Mouse (Mus musculus): ENCODE data around the gene AC124502.3. TPM values are rescaled to one million over a fixed set of nuclear protein-coding genes. Genes with fewer than 3 reads are reported as not detected.
A peak's percentile ranks its signal among the peaks of the same experiment; 100 is the strongest.

AC124502.3 gene
- total RNA-seq, 1 experiment from 2014 or later: not detected

DNA sequence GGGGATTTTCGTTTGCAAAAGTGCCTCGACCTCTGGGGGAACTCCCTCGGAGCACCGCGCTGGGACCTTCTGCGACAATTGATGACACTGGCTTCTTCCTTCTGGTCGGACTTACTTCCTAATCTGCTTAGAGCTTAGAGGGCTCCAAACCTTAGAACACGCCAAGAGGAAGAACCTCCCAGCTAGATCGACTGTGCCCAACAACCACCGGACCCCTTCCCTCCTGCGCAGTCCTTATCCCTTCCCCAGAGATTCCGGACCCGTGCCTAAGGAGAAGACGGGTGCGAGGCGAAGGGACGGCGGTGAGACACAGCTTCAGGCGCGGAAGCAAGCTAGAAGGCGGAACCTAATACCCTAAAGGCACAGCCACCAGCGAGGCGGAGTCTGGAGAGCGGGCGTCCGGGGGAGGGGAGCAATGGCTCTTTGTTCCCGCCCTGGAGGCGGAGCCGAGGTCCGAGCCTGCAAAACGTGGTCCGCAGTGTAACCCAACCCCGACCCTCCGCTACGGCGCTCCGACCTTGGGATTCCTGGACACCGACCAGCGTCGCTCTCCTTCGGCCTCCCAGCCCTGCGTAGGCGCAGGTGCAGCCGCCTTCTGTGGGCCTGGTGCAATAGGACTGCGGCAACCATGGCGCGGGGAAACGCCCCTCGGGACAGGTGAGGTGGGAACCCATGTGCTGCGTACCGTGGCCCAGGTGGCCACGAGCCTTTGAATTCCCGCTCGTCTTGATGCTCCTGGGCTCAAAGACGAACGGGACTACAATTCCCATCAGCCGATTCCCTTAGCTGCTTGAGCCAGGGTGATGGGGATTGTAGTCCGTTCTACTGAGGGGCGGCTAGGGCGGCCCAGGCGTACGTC lies 14.8 kb upstream of the AC124502.3 start, which contains the start of gene Slc29a2:
Gene Slc29a2, plus strand, starts transcription at position 240 of the 859 bp plus-strand sequence.
- ATAC-seq (replicated peaks; ENCODE audit: insufficient number of reproducible peaks, low FRiP score, low TSS enrichment, poor library complexity, severe bottlenecking): peak; percentile 90

DNA sequence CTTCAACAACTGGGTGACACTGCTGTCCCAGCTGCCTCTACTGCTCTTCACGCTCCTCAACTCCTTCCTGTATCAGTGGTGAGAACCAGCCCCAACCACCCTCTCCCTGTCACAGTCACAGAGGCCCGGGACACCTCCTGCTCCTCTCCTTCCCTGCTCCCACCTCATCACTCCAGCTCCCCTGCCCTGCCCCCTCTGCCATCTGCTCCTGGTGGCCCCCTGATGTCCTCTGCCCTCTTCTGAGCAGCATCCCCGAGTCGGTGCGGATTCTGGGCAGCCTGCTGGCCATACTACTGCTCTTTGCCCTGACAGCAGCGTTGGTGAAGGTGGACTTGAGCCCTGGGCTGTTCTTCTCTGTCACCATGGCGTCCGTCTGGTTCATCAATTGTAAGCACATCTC lies 12.6 kb upstream of the AC124502.3 start:
- ATAC-seq (replicated peaks; ENCODE audit: insufficient number of reproducible peaks, low FRiP score, low TSS enrichment, poor library complexity, severe bottlenecking): no peak

DNA sequence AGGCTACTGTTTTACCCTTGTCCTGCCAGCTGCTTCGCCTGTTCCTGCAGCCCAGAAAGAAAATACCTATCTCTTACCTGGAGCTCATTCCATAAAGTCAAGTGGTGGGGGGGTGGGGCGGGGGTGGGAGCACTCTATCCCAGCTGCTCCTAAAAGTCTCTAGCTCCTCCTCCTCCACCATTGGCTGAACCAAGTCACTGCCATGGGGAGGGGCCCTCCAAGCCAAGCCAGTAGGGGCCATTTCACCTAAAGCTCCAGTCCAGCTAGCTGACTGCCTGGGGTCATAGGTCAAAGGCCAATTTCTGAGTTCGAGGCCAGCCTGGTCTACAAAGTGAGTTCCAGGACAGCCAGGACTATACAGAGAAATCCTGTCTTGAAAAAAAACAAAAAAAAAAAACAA lies 6.0 kb upstream of the AC124502.3 start:
- no peak for ATAC-seq (replicated peaks; ENCODE audit: insufficient number of reproducible peaks, low FRiP score, low TSS enrichment, poor library complexity, severe bottlenecking)

DNA sequence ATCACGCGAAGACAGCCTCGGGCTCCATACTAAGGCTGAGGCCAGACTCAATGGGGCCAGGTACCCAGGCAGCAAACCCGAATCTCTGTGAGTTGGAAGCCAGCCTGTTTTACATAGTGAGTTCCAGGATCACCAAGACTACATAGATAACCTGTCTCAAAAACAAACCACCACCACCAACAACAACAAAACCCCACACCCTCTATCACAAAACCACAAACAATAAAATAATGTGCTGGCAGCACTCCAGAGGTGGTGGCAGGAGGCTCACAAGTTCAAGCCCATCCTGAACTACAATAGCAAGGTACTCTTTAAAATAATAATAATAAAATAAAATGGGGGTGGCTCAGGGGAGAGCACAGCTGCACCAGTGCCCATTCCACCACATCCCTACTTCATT lies 2.1 kb upstream of the AC124502.3 start:
- ATAC-seq (replicated peaks; ENCODE audit: insufficient number of reproducible peaks, low FRiP score, low TSS enrichment, poor library complexity, severe bottlenecking): no peak

DNA sequence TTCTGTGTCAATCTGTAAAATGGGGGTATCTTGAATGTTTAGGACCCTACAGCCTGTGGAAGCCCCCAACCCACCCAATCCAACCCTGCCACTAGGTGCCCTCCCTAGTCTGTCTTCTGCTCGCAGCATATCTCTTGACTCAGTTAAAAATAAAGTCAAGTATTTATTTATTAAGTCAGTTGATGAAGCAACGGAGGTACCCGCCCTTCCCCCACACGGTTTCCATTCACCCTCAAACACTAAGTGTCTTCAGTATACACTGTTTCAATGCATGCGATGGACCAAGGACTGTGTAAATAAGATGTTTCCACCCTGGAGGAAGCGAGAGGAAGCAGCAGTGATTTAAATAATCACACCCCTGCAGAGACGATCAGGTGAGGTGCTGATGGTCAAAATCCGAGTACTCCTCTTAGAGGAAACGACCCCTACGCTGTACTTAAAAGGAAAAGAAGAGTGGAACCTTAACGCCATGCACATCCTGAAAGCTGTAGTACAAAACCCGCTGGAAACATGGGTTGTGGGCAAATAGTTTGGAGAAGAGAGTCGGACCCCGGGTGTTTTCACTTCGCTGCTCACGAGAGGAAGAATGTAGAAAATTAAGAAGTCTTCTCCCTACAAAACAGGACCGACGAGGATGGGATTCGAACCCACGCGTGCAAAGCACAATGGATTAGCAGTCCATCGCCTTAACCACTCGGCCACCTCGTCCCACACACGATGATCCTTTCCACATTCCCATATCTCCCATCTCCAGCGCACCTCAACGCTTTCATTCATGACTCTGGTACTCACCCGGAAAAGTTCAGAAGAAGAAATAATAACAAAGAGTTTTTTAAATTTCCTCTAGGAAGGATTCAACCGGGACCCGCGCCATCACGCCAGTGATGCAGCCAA lies 766 bp upstream of the AC124502.3 start:
- ATAC-seq (replicated peaks; ENCODE audit: insufficient number of reproducible peaks, low FRiP score, low TSS enrichment, poor library complexity, severe bottlenecking): no peak

DNA sequence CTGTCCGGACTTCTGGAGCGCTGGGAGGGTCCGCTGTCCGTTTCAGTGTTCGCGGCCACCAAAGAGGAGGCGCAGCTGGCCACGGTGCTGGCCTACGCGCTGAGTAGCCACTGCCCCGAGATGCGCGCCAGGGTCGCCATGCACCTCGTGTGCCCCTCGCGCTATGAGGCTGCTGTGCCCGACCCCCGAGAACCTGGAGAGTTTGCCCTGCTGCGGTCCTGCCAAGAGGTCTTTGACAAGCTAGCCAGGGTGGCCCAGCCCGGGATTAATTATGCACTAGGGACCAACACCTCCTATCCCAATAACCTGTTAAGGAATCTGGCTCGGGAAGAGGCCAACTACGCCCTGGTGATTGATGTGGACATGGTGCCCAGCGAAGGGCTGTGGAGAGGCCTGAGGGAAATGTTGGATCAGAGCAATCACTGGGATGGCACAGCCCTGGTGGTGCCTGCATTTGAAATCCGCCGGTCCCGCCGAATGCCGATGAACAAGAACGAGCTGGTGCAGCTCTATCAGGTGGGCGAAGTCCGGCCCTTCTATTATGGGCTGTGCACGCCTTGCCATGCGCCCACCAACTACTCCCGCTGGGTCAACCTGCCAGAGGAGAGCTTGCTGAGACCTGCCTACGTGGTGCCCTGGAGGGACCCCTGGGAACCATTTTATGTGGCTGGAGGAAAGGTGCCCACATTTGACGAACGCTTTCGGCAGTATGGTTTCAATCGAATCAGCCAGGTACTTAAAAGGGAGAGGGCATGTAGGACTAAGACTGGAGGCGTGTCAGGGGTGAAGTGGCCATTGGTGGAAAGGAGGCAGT lies 817 bp downstream of the AC124502.3 start:
- no peak for ATAC-seq (replicated peaks; ENCODE audit: insufficient number of reproducible peaks, low FRiP score, low TSS enrichment, poor library complexity, severe bottlenecking)

DNA sequence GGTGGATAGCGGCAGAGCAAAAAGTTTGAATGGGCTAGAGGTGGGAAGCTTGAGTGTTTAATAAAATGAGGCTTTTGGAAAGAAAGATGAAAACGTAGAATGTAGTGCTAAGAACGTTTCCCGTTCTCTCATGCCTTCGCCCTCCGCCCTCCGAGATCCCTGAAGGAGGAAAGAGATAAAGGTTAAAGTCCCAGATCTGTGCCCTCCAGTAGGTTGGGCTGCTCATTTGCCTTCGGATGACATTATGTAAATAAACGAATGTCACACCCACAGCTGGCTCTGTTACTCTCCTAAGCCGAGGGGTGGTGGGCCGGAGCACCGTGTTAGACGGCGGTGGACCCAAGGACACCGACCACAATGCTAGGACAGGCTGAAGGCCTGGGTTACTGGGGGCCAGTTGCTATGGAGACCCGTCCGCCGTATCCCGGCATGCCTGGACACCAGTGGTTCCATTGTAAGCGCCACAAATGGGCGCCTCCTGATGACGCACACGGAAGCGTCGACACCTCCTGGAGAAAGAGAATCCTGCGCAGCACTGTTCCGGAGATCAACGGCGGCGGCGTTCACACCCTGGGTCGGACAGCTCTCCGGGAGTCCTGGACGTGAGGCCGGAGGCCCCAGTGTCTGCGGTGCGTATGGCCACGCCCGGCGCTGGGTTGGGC lies 2.3 kb downstream of the AC124502.3 start, which contains the start of gene Brms1:
Gene Brms1, plus strand, starts transcription at position 493 of the 662 bp plus-strand sequence.
- ATAC-seq (replicated peaks; ENCODE audit: insufficient number of reproducible peaks, low FRiP score, low TSS enrichment, poor library complexity, severe bottlenecking): peak; percentile 87

DNA sequence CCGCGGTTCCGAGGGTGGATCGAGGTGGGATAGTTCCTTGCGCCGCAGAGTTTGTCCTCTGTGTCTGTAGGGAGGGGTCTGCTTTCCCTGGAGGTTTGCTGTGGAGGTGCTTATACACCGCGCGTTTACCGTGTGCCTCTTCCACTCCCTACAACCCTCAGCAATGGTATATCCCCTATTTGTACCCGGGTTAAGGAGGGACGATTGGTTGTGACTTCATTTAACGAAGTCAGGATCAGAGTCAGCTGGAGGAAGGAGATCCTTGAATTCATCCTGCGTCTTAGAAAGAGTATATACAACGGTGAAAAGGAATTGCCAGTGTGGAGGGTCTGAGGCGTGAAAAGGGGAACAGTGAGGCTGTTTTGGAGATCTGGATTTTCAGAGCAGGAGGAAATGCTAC lies 2.9 kb downstream of the AC124502.3 start:
- no peak for ATAC-seq (replicated peaks; ENCODE audit: insufficient number of reproducible peaks, low FRiP score, low TSS enrichment, poor library complexity, severe bottlenecking)

DNA sequence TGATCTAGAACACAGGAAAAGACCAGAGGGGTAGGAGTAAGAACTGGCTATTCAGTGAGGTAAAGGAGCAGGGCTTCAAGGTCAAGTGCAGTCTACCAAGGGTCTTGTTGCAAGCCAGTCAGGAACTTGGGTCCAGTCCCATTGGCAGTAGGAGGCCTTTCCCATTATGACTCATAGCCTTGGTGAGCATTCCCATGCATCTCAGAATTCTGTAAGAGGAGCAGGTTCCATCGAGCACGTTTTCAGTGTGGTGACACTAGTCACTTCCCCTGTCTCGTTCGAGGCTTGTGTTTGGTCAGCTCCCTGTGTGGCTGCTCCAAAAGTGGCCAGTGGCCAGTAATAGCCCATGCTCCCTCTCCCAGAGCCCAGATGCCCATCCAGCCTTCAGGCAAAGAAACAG lies 6.8 kb downstream of the AC124502.3 start:
- no peak for ATAC-seq (replicated peaks; ENCODE audit: insufficient number of reproducible peaks, low FRiP score, low TSS enrichment, poor library complexity, severe bottlenecking)

DNA sequence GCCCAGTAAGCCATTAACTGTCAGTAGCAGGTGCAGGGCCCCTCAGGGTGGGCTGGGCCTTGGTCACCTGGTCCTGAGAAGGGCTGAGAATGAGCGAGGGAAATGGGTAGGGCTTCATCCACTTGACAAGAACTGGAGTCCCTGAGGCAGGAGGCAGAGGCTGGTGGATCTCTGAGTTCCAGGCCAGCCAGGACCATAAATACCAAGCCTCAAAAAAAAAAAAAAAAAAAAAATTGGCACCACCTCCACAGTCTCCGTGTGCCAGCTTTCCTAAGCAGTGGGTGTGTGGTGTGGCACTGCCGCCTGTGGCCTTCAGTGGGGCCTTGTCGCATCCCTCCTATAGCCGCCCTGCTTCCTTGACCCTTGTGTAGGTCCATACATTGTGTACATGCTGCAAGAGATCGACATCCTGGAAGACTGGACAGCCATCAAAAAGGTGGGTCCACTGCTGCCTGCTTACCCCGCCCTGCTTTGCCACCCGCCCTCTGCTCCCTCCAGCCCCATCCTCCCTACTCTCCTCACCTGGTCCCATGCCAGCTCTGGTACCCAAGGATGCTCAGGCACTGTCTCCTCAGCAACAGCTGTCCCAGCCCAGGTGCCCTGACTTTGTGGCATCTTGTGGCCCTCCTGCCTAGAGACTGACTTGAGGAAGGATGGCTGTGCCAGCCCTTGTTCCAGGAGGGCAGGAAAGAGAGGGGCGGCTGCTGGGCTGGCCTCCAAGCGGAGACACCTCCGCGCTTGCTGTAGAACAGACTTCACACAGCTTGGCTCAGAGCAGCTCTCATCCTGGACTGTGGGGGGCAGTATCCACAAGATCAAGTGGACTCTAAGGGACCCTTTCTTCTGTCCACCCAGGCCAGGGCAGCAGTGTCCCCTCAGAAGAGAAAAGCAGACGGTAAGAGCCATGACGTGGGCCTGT lies 9.7 kb downstream of the AC124502.3 start:
- ATAC-seq (replicated peaks; ENCODE audit: insufficient number of reproducible peaks, low FRiP score, low TSS enrichment, poor library complexity, severe bottlenecking): no peak

DNA sequence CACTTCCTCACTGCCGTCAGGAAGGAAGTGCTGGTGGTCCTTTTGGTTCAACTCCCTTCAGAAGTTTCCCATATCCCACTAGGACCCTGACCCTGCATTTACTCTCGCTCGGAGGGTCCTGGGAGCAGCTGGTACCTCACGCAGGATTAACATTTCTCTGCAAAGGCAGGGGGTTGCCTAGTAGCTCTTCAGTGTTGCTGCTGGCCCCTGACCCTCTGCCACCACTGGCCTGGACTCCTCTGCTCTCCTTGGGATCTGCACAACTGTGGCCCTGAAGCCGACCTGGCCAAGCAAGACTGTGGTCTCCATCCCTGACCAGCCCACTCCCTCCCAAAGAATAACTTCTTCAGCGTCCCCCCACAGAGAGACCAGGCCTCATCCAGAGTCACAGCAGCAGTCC lies 10.6 kb downstream of the AC124502.3 start:
- no peak for ATAC-seq (replicated peaks; ENCODE audit: insufficient number of reproducible peaks, low FRiP score, low TSS enrichment, poor library complexity, severe bottlenecking)

DNA sequence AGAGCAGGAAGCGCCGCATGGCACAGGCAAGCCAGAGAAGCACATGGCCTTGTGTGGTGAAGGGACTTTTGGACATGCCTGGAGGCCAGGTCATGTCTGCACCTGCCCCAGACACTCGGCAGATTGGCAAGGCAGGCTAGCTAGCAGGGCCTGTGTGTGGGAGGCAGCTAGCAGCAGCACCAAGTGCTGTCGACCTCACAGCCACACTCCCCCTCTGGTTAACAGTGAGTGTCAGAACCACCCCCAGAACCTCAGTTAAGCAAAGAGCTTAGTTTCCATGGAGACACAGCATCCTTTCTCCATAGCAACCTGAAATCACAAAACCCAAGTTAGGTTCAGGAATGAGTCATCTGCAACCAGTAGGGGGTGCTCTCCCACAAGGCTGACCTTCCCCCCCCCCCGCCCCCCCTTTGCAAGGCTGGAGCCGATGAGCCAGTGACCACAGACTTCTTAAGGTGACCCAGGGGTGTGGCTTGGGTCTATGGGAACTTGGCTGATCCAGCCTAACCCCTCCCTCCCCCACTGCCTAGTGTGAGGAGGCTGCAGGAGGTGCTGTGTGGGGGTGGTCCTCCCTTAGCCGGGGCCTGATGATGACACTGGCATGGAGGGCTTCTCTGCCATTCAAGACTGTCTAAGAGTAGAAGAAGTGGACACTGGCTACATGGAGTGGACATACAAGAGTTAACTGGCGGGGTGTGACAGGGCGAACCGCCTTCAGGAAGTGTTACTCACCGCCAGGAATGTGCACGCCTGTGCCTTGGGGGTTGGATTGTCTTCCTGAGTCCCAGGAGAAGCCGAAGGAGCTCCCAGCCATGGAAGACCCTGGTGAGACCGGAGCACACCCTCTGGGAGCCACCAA lies 11.6 kb downstream of the AC124502.3 start, which contains the start of gene Rin1:
Gene Rin1, plus strand, starts transcription at position 435 of the 859 bp plus-strand sequence.
- 0 out of 2 replicates have a peak, but pooled peaks have one; percentile 6 for ATAC-seq (replicated peaks; ENCODE audit: insufficient number of reproducible peaks, low FRiP score, low TSS enrichment, poor library complexity, severe bottlenecking)

DNA sequence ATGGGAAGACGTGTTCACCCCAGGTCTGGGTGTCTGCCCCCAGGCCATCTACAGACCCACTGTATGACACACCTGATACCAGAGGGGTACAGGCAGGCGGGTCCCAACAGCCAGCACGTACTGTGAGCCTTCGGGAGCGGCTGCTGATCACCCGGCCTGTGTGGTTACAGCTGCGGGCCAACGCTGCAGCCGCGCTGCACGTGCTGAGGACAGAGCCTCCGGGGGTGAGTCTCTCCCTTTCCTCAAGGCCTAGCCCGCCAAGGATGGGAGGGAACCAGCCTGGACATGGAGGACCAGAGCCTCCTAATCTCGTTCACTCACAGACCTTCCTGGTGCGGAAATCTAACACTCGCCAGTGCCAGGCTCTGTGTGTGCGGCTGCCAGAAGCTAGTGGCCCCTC lies 12.3 kb downstream of the AC124502.3 start:
- ATAC-seq (replicated peaks; ENCODE audit: insufficient number of reproducible peaks, low FRiP score, low TSS enrichment, poor library complexity, severe bottlenecking): no peak

DNA sequence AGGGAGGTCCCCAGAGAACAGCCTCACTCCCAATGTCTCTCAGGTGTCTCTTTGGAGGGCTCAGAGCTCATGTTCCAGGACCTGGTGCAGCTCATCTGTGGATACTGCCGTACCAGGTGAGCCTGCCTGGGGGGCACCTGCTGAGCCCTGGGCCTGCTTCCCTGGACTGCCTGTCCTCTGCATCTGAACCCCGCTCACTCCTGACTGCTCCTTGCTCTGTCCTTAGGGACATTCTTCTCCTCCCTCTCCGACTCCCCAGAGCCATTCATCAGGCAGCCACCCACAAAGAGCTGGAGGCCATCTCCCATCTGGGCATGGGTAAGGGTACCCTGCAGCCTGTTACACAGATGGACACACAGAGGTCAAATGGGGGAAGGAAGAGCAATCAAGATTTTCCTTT lies 12.8 kb downstream of the AC124502.3 start:
- ATAC-seq (replicated peaks; ENCODE audit: insufficient number of reproducible peaks, low FRiP score, low TSS enrichment, poor library complexity, severe bottlenecking): no peak

DNA sequence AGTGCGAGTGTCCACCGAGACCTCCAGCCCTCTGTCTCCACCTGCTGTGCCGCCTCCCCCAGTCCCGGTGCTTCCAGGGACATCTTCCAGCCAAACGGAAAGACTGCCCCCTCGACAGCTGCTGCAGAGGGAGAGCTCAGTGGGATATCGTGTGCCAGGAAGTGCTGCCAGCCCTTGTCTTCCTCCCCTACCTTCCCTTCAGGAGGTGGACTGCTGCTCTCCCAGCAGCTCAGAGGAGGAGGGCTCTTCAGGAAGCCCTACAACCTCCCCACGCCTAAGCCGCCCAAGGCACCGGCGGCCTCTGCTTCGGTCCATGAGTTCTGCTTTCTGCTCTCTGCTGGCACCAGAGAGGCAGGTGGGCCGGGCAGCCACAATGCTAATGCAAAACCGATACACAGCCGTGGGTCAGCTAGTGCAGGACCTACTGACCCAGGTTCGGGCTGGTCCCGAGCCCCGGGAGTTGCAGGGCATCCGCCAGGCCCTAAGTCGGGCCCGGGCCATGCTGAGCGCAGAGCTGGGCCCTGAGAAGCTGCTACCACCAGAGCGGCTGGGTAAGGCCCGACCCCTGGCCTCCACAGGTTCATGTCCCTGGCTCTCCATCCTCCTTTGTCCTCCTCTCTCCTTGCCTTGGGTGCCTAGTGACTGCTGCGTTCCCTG lies 13.6 kb downstream of the AC124502.3 start:
- no peak for ATAC-seq (replicated peaks; ENCODE audit: insufficient number of reproducible peaks, low FRiP score, low TSS enrichment, poor library complexity, severe bottlenecking)

DNA sequence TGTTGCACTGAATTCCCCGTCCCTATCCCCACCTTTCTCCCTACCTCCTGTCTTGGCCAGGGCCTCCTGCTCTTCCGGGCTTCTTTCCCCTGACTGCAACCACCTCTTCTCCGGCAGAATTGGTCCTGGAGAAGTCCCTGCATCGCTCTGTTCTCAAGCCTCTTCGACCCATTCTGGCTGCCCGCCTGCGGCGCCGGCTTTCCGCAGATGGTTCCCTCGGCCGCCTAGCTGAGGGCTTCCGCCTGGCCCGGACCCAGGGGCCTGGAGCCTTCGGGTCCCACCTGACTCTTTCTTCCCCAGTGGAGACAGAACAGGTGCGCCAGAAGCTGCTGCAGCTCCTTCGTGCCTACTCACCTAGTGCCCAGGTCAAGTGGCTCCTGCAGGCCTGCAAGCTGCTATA lies 14.2 kb downstream of the AC124502.3 start:
- no peak for ATAC-seq (replicated peaks; ENCODE audit: insufficient number of reproducible peaks, low FRiP score, low TSS enrichment, poor library complexity, severe bottlenecking)
